In the genomic region with DNA sequence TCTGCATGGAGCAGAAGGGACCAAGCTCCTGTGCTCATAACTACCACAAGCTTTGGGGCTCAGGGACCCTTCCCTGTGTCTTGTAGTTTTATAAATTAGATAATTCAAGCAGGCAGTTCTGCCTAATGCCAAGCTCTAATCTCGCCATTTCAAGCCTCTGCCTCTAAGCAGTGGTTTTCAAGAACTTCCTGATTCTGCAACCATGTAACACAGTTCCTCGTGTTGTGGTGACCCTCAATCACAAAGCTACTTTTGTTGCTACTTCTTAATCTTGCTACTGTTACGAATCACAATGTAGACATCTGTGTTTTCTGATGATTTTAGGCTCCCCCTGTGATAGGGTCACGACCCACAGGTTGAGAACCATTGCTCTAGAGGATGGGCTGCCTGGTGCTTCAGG, we compare ENCODE assay signal across 25 mouse cellular contexts. TPM values are rescaled to one million over a fixed set of nuclear protein-coding genes. Genes with fewer than 3 reads are reported as not detected.
DNase-seq lines count a peak whose midpoint lies in the region; ATAC-seq and TF ChIP-seq lines count a peak whose summit lies in the region.
"Had no signal": no experiment of that assay in that cellular context is flagged by ENCODE, and none has a peak within 500 bp of the region (broad histone marks: within the 10 kb centered on the region; RNA-seq: fewer than 3 reads in every experiment).

No protein-coding gene starts in this region.

- no peak for TF ChIP-seq CTCF in lung, postnatal 0 days (IDR thresholded peaks at IDR 0.05)

- no peaks in the 10 kb centered on the region for H3K36me3 ChIP-seq in lung, postnatal 0 days (ENCODE audit: insufficient read depth, low read length)
- H3K36me3 ChIP-seq in macrophage (ENCODE audit: inconsistent target) = no peaks in the 10 kb centered on the region
- H3K36me3 ChIP-seq: forebrain, embryonic 15.5 days; heart, embryonic 13.5 days; hindbrain, embryonic 12.5 days; liver, embryonic 13.5 days had no signal

- no peak overlapping the region for H3K4me2 ChIP-seq in lung, postnatal 0 days (replicated peaks; ENCODE audit: low read depth, low read length)
- H3K4me2 ChIP-seq: forebrain, embryonic 15.5 days; heart, embryonic 13.5 days; hindbrain, embryonic 12.5 days; liver, embryonic 13.5 days had no signal

- no peaks in the 10 kb centered on the region for H3K79me2 ChIP-seq in macrophage (ENCODE audit: inconsistent target)

- no peak for TF ChIP-seq EP300 in lung, postnatal 0 days (IDR thresholded peaks at IDR 0.05)

- H3K9me3 ChIP-seq in lung, postnatal 0 days (ENCODE audit: low read length) = no peaks in the 10 kb centered on the region
- H3K9me3 ChIP-seq: forebrain, embryonic 15.5 days; heart, embryonic 13.5 days; hindbrain, embryonic 12.5 days; liver, embryonic 13.5 days had no signal

- peaks cover 5% of the 10 kb centered on the region; the same call in 1 of the 2 replicates for H3K4me1 ChIP-seq in lung, postnatal 0 days (ENCODE audit: insufficient read depth, low read depth, low read length)
- H3K4me1 ChIP-seq: forebrain, embryonic 15.5 days had no signal

- H3K4me3 ChIP-seq in lung, postnatal 0 days (ENCODE audit: low read depth, low read length) = no peak overlapping the region
- no peak overlapping the region for H3K4me3 ChIP-seq in macrophage (ENCODE audit: inconsistent target)
- H3K4me3 ChIP-seq: forebrain, embryonic 15.5 days; heart, embryonic 13.5 days; hindbrain, embryonic 12.5 days; liver, embryonic 13.5 days had no signal

- no peak overlapping the region for H3K9ac ChIP-seq in lung, postnatal 0 days (replicated peaks; ENCODE audit: low read depth)
- H3K9ac ChIP-seq: forebrain, embryonic 15.5 days; heart, embryonic 13.5 days; hindbrain, embryonic 12.5 days; liver, embryonic 13.5 days had no signal

- peak overlapping the region; percentile 54; the same call in 1 of the 2 replicates for H3K27ac ChIP-seq in lung, postnatal 0 days (ENCODE audit: low read length)
- peak overlapping the region; percentile 96 for H3K27ac ChIP-seq in macrophage
- H3K27ac ChIP-seq: forebrain, embryonic 15.5 days; heart, embryonic 13.5 days; hindbrain, embryonic 12.5 days; liver, embryonic 13.5 days had no signal

- H3K27me3 ChIP-seq in lung, postnatal 0 days (replicated peaks; ENCODE audit: insufficient read depth, low read length) = no peaks in the 10 kb centered on the region
- H3K27me3 ChIP-seq: forebrain, embryonic 15.5 days had no signal

- no peak for ATAC-seq in lung, postnatal 0 days
- peak; percentile 50 for ATAC-seq in common myeloid progenitor, adult 5-6 weeks (replicated peaks; ENCODE audit: low read depth, poor library complexity, severe bottlenecking)
- ATAC-seq: forebrain, embryonic 15.5 days had no signal

- DNase-seq in lung, postnatal 0 days (ENCODE audit: low spot score) = peak; percentile 34
- DNase-seq in lung, postnatal 25 days (ENCODE audit: low spot score) = no peak
- DNase-seq in kidney, adult 9 months = no peak
- no peak for DNase-seq in T-cell, adult 2 months (ENCODE audit: low spot score)
- no peak for DNase-seq in ovary, postnatal 10 days (ENCODE audit: low spot score)
- DNase-seq: adrenal gland, postnatal 36 days; cerebellum, adult 11 months; cerebellum, adult 9-11 months; gastrocnemius, postnatal 10 days; heart, postnatal 14 days; kidney, adult 18-20 months; kidney, postnatal 10 days; liver, embryonic 13.5 days; lung, adult 2 months; midbrain, embryonic 14.5 days; thymus, adult 18-20 months; thymus, postnatal 36 days had no signal

- WGBS in lung, postnatal 0 days = 51% methylated on average over 4 of the region's 4 CpGs
- 5% methylated on average over 4 of the region's 4 CpGs for WGBS in macrophage (ENCODE audit: missing documents)

RNA-seq across cellular contexts. Expression of a gene that starts 36.3 kb away (rescaled TPM):
- 19.6 and 26.3 TPM in 2 replicates for polyA plus RNA-seq in lung, postnatal 0 days (2015; fragmentation: Nextera tagmentation; extraction: Ambion mirVana)
- 1.5 and 1.7 TPM in 2 replicates for total RNA-seq in common myeloid progenitor, adult 5-6 weeks (2017)
- total RNA-seq in macrophage (2018; cell fraction: chromatin; rRNA removed) = under 1 TPM in 9 of 26 experiments, not detected in 17; 0.13 to 0.46 (median 0.29) TPM
- under 1 TPM; 0.03 to 0.68 (median 0.29) TPM for total RNA-seq in macrophage (2018; cell fraction: cytosol; rRNA removed)
- total RNA-seq in macrophage (2018; cell fraction: nucleus; rRNA removed) = under 1 TPM in 15 of 26 experiments, not detected in 11; 0.10 to 0.79 (median 0.27) TPM
- polyA plus RNA-seq in macrophage (2018) = 0.51 to 0.83 TPM (median 0.56 TPM) in 3 replicates
- polyA plus RNA-seq: limb, embryonic 11.5 days; midbrain, embryonic 14.5 days; neural tube, embryonic 11.5 days had no signal

RNA-seq across cellular contexts. Expression of a gene that starts 40.6 kb away (rescaled TPM):
- polyA plus RNA-seq in lung, postnatal 0 days (2015; fragmentation: Nextera tagmentation; extraction: Ambion mirVana) = 74.9 and 82.4 TPM in 2 replicates
- total RNA-seq in common myeloid progenitor, adult 5-6 weeks (2017) = 0.78 TPM in 1 of 2 replicates, not detected in the other
- 1 to 10 TPM in 2 of 26 experiments, under 1 TPM in 11, not detected in 13; 0.35 to 1.2 (median 0.49) TPM for total RNA-seq in macrophage (2018; cell fraction: chromatin; rRNA removed)
- not detected for total RNA-seq in macrophage (2018; cell fraction: cytosol; rRNA removed)
- total RNA-seq in macrophage (2018; cell fraction: nucleus; rRNA removed) = 1 to 10 TPM in 1 of 26 experiments, under 1 TPM in 3, not detected in 22; 0.39 to 1.3 (median 0.60) TPM
- polyA plus RNA-seq in macrophage (2018) = not detected in 3 replicates
- total RNA-seq: layer of hippocampus, postnatal 10 days had no signal

RNA-seq across cellular contexts. Expression of a gene that starts 49.6 kb away (rescaled TPM):
- 73.1 and 74.2 TPM in 2 replicates for polyA plus RNA-seq in lung, postnatal 0 days (2015; fragmentation: Nextera tagmentation; extraction: Ambion mirVana)
- 30.7 and 34.8 TPM in 2 replicates for total RNA-seq in common myeloid progenitor, adult 5-6 weeks (2017)
- total RNA-seq in macrophage (2018; cell fraction: chromatin; rRNA removed) = 10 to 100 TPM in 15 of 26 experiments, 1 to 10 TPM in 11; 3.2 to 27.1 (median 11.0) TPM
- 10 to 100 TPM; 10.5 to 25.7 (median 19.1) TPM for total RNA-seq in macrophage (2018; cell fraction: cytosol; rRNA removed)
- 10 to 100 TPM in 20 of 26 experiments, 1 to 10 TPM in 6; 6.5 to 19.8 (median 11.5) TPM for total RNA-seq in macrophage (2018; cell fraction: nucleus; rRNA removed)
- polyA plus RNA-seq in macrophage (2018) = 19.7 to 26.3 TPM (median 22.9 TPM) in 3 replicates

Comparison
In these comparisons a context has a peak if more than half of its experiments do, and no peak if none do; other contexts are left out.
1. RNA of a gene that starts 36.3 kb away (polyA plus RNA-seq): 19.6 to 26.3 TPM in lung, postnatal 0 days; 0.51 to 0.83 TPM in macrophage; every median in the first group is over 10 times any median in the second.
2. RNA of a gene that starts 40.6 kb away (polyA plus RNA-seq): 74.9 to 82.4 TPM in lung, postnatal 0 days; not detected in macrophage; every median in the first group is over 10 times any median in the second.